Mouse (Mus musculus) effector memory CD4-positive, alpha-beta T cell, adult 7 months (primary cell): ENCODE results near the gene Rps13. TPM values are rescaled to one million over a fixed set of nuclear protein-coding genes. Genes with fewer than 3 reads are reported as not detected.

Experiments used
- polyA plus RNA-seq: library from polyadenylated mRNA; unstranded; fragments of 100-300 nt; shearing (Covaris generic); gene quantifications from one replicate; pipeline ENCODE4 v1.2.1, GENCODE M21; 2017

Gene Rps13
- polyA plus RNA-seq = 715 TPM

GRCm38 (mm10) chr7:116333713-116334668 lies at the start of gene Rps13:
Gene Rps13, minus strand, starts transcription at chr7:116334195.

GRCm38 (mm10) chr7:116307871-116308631 lies 25.9 kb downstream of the Rps13 start, which contains the start of gene Plekha7:
Gene Plekha7, minus strand, starts transcription at chr7:116308376.

Other genes starting within 250 kb of the Rps13 start
- 0.52 TPM for gene Gm4353, start 249.6 kb downstream of the Rps13 start, polyA plus RNA-seq
- gene Plekha7, start 25.8 kb downstream of the Rps13 start, polyA plus RNA-seq = 13.0 TPM
- gene Pik3c2a, start 109.3 kb upstream of the Rps13 start, polyA plus RNA-seq = 24.9 TPM
- 2.9 TPM for gene Nucb2, start 170.2 kb upstream of the Rps13 start, polyA plus RNA-seq